Comparison of ENCODE assay signal across 17 mouse cellular contexts in the genomic region with DNA sequence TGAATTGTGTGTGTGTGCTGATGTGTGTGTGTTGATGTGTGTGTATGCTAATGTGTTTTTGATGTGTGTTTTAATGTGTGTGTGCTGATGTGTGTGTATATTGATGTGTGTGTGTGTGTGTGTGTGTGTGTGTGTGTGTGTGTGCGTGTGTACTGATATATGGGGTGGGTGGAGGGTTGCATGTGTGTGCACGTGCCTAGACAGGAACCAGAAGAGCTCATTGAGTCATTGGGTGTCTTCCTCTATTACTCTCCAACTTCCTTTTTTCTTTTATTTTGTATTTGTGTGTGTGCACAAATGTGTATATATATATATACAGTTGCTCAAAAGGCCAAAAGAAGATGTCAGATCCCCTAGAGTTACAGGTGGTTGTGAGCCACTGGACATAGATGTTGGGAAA.
"Had no signal": no experiment of that assay in that cellular context is flagged by ENCODE, and none has a peak within 500 bp of the region (broad histone marks: within the 10 kb centered on the region; RNA-seq: fewer than 3 reads in every experiment).

No protein-coding gene starts in this region.

- H3K36me3 ChIP-seq: liver, embryonic 13.5 days; liver, embryonic 15.5 days; midbrain, embryonic 10.5 days; neural tube, embryonic 13.5 days; stomach, embryonic 15.5 days had no signal

- H3K4me1 ChIP-seq: liver, embryonic 13.5 days; liver, embryonic 15.5 days; midbrain, embryonic 10.5 days; neural tube, embryonic 13.5 days; stomach, embryonic 15.5 days had no signal

- DNase-seq: liver, embryonic 13.5 days; lung, adult 18-20 months; lung, embryonic 14.5 days; lung, postnatal 10 days; lung, postnatal 4 days; midbrain, embryonic 14.5 days; right cerebral cortex, postnatal 14 days; thymus, adult 2 months; thymus, postnatal 25 days; thymus, postnatal 4 days had no signal

- H3K4me2 ChIP-seq: liver, embryonic 13.5 days; liver, embryonic 15.5 days; lung, embryonic 14.5 days; neural tube, embryonic 13.5 days; stomach, embryonic 15.5 days had no signal

- H3K9me3 ChIP-seq: liver, embryonic 15.5 days; stomach, embryonic 15.5 days had no signal

- H3K9ac ChIP-seq: liver, embryonic 13.5 days; liver, embryonic 15.5 days; lung, embryonic 14.5 days; neural tube, embryonic 13.5 days; stomach, embryonic 15.5 days had no signal

- H3K27ac ChIP-seq: liver, embryonic 13.5 days; liver, embryonic 15.5 days; midbrain, embryonic 10.5 days; neural tube, embryonic 13.5 days; stomach, embryonic 15.5 days; stomach, postnatal 0 days had no signal

- ATAC-seq: midbrain, embryonic 16.5 days had no signal

- H3K27me3 ChIP-seq: liver, embryonic 13.5 days; liver, embryonic 15.5 days; neural tube, embryonic 13.5 days; stomach, embryonic 15.5 days had no signal

- H3K4me3 ChIP-seq: liver, embryonic 13.5 days; liver, embryonic 15.5 days; midbrain, embryonic 10.5 days; myocyte; neural tube, embryonic 13.5 days; stomach, embryonic 15.5 days had no signal
